Mouse (Mus musculus): ENCODE data around the gene Mylk.

GRCm38 (mm10) chr16:35024300-35024699, 279.3 kb downstream of the Mylk start:
- TF ChIP-seq GATA1 (IDR thresholded peaks at IDR 0.05; ENCODE audit: borderline replicate concordance, low read length) (no peak), FLI1 (IDR thresholded peaks at IDR 0.05; ENCODE audit: low read length) (no peak)

Data from megakaryocyte, embryonic 14.5 days (primary cell).